In the genomic region with DNA sequence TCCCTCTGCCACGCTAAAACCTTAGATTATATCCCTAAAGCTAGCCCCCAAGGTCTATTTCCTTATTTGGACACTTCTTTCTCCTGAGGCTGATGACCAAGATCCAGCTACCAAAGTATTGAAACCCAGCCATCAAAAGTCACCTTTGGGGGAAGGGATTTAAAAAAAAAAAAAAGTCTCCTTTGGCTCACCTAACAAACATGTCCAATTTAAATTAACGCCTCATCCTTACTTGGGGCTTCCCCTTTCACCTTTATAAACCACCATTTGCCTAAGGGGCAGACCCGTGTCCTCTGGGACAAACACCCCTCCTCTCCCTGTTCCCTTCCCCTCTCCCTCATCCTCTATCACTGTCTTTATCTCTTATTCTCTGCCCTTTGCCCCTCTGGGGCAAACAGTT, we compare ENCODE assay signal across 1 mouse cellular context.
TF ChIP-seq lines count a peak whose summit lies in the region.

No protein-coding gene starts in this region.

TF ChIP-seq in CH12.LX, 34 proteins besides CTCF, POLR2A, EP300 and RAD21 (continued from another document):
- TF ChIP-seq ZMIZ1 (IDR thresholded peaks at IDR 0.05; ENCODE audit: low read depth, low read length), result no peak
